Comparison of ENCODE assay signal across 8 mouse cellular contexts in the genomic region with DNA sequence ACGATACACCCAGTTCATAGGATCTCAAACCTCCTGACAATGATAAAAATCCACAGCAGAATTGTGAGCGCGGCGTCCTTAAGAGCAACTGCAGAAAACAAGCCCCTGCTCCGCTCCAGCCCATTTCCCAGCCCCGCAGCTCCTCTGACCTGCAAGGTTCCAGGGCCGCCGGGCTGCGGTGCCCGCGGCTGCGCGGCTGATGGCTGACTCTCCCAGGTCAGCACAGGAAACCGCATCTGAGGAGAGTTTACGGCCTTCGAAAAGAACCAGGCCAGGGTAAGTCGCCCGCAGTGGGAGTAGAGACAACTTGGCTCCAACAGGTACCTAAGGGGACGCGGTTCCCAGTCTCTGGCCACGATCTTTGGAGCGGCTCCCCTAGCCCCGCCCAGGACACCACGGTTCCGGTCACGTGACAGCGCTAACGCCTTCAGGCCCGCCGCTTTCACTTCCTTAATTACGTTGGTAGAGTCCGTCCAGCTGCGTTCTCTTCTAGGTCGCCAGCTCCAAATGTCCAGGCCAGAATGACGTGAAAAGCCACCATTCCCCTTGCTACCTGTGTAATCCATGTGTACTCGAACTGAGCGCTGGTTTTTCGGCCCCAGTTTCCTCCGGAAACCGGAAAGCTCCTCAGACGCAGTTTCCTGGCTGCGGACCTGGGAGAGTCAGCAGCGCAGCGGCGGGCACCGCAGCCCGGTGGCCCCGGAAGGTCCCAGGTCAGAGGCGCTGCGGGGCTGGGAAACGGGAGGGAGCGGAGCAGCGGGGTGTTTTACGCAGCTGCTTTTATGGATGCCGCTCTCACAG. TPM values are rescaled to one million over a fixed set of nuclear protein-coding genes. Genes with fewer than 3 reads are reported as not detected.
A peak's percentile ranks its signal among the peaks of the same experiment; 100 is the strongest.
DNase-seq lines count a peak whose midpoint lies in the region; ATAC-seq lines count a peak whose summit lies in the region.
"Not testable (repeated sequence)": the region's sequence is repeated elsewhere in the genome, so short reads cannot be mapped to it uniquely, and the experiment has no call there.

TSS of gene Zfp942 (minus strand) at position 358 of the 801 bp plus-strand sequence.
TSS of gene Zfp943 (plus strand) at position 446 of the 801 bp plus-strand sequence.

- peak within 1 kb of the TSS; percentile 86 for H3K27ac ChIP-seq in intestine, embryonic 15.5 days

- H3K4me2 ChIP-seq in intestine, embryonic 15.5 days (replicated peaks), result peak within 1 kb of the TSS; percentile 56

- not testable (repeated sequence) for H3K9me3 ChIP-seq in intestine, embryonic 15.5 days

- intact Hi-C loops in gastrocnemius, postnatal 36 days (cut with DNase I); left cerebral cortex, postnatal 25 days (cut with DNase I): not testable (repeated sequence)

- ATAC-seq in intestine, embryonic 15.5 days, result peak; percentile 99

- under 1% methylated on average over 43 of the region's 55 CpGs for WGBS in intestine, embryonic 15.5 days

- H3K27me3 ChIP-seq in intestine, embryonic 15.5 days (replicated peaks), result not testable (repeated sequence)

- H3K9ac ChIP-seq in intestine, embryonic 15.5 days, result peak within 1 kb of the TSS; percentile 75

- peak within 1 kb of the TSS; percentile 65 for H3K4me3 ChIP-seq in intestine, embryonic 15.5 days (replicated peaks)

- not testable (repeated sequence) for H3K36me3 ChIP-seq in intestine, embryonic 15.5 days

- peak; percentile 86 for DNase-seq in adrenal gland, adult 2 months
- peak; percentile 30 for DNase-seq in embryo, embryonic 11.5 days (ENCODE audit: low read depth, low spot score)
- peak; percentile 44 to 73 for DNase-seq in gastrocnemius, postnatal 36 days
- DNase-seq in left cerebral cortex, postnatal 25 days (ENCODE audit: low spot score in 2 of 2), result peak; percentile 81 to 83
- peak; percentile 62 for DNase-seq in mesoderm, embryonic 11.5 days (ENCODE audit: low read depth, low spot score)
- peak; percentile 81 for DNase-seq in right cerebral cortex, postnatal 25 days
- peak; percentile 64 to 68 for DNase-seq in urinary bladder, postnatal 4 days (ENCODE audit: low spot score in 2 of 2)

- H3K4me1 ChIP-seq in intestine, embryonic 15.5 days (replicated peaks), result not testable (repeated sequence)

RNA-seq across cellular contexts. Expression of gene Zfp942, which starts in this region (rescaled TPM):
- total RNA-seq in adrenal gland, adult 2 months (2021), result 1 to 10 TPM; 8.6 to 9.7 TPM
- polyA plus RNA-seq in adrenal gland, adult 2 months (2012; rRNA removed), result 0.98 and 1.2 TPM in 2 replicates
- total RNA-seq in gastrocnemius, postnatal 36 days (2021), result 1 to 10 TPM; 5.1 to 6.0 TPM
- 20.8 and 22.9 TPM in 2 replicates for polyA plus RNA-seq in intestine, embryonic 15.5 days (2015; fragmentation: Nextera tagmentation; extraction: Ambion mirVana)
- total RNA-seq in left cerebral cortex, postnatal 25 days (2021), result 10 to 100 TPM; 14.1 to 16.1 TPM

RNA-seq across cellular contexts. Expression of gene Zfp943, which starts in this region (rescaled TPM):
- total RNA-seq in adrenal gland, adult 2 months (2021), result 10 to 100 TPM; 12.8 to 15.9 TPM
- polyA plus RNA-seq in adrenal gland, adult 2 months (2012; rRNA removed), result 1.8 and 2.5 TPM in 2 replicates
- total RNA-seq in gastrocnemius, postnatal 36 days (2021), result 10 to 100 TPM; 15.3 to 20.8 TPM
- 14.4 and 16.8 TPM in 2 replicates for polyA plus RNA-seq in intestine, embryonic 15.5 days (2015; fragmentation: Nextera tagmentation; extraction: Ambion mirVana)
- 10 to 100 TPM; 20.5 to 20.9 TPM for total RNA-seq in left cerebral cortex, postnatal 25 days (2021)

Comparison
In these comparisons a context has a peak if more than half of its experiments do, and no peak if none do; other contexts are left out.
1. Peak in every context shown above with its lines: DNase-seq, ATAC-seq, H3K4me3 ChIP-seq and H3K27ac ChIP-seq.
2. DNase-seq: peak in every context shown above with its lines; median percentile 86 in adrenal gland, adult 2 months; 82 in left cerebral cortex, postnatal 25 days; 81 in right cerebral cortex, postnatal 25 days; 66 in urinary bladder, postnatal 4 days; 62 in mesoderm, embryonic 11.5 days; 58 in gastrocnemius, postnatal 36 days; 30 in embryo, embryonic 11.5 days.